In the genomic region with DNA sequence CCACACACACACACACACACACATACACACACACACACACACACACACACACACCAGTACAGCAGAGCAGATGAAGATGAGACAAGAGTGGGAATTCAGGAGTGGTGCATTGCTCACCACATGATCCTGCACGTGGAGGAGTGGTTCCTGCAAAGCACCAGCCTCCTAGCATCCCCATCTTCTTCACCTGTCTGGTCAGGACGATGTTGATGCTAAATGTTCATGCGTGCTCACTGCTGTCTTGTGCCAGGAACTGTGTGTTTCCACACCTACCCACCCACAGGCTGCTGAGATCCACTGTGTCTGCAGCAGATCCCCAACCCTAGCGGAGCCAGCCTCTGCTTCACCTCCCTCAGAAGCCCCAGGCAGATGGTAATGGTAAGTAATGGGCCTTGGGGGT, we compare ENCODE assay signal across 12 mouse cellular contexts.
A peak's percentile ranks its signal among the peaks of the same experiment; 100 is the strongest.
DNase-seq lines count a peak whose midpoint lies in the region; ATAC-seq and TF ChIP-seq lines count a peak whose summit lies in the region.
"Had no signal": no experiment of that assay in that cellular context is flagged by ENCODE, and none has a peak within 500 bp of the region (broad histone marks: within the 10 kb centered on the region; RNA-seq: fewer than 3 reads in every experiment).

No protein-coding gene starts in this region.

- no peaks in the 10 kb centered on the region for H3K27me3 ChIP-seq in lung, embryonic 14.5 days (ENCODE audit: insufficient read depth, low read length)
- H3K27me3 ChIP-seq in neural tube, embryonic 14.5 days (ENCODE audit: control insufficient read depth, insufficient read depth, low read length): no peaks in the 10 kb centered on the region
- H3K27me3 ChIP-seq in intestine, embryonic 16.5 days (replicated peaks; ENCODE audit: control insufficient read depth, insufficient read depth, low read length): peaks cover 4% of the 10 kb centered on the region; the same call in 1 of the 2 replicates

- H3K9ac ChIP-seq in lung, embryonic 14.5 days: no peak overlapping the region
- no peak overlapping the region for H3K9ac ChIP-seq in neural tube, embryonic 14.5 days (replicated peaks; ENCODE audit: low read depth, low read length)
- no peak overlapping the region for H3K9ac ChIP-seq in intestine, embryonic 16.5 days (ENCODE audit: low read depth, low read length)
- H3K9ac ChIP-seq: embryonic facial prominence, embryonic 12.5 days; heart, embryonic 12.5 days; liver, postnatal 0 days had no signal

- TF ChIP-seq CTCF in lung, embryonic 14.5 days (IDR thresholded peaks at IDR 0.05; ENCODE audit: low read depth): no peak

- H3K9me3 ChIP-seq in lung, embryonic 14.5 days (ENCODE audit: low read depth, low read length): no peaks in the 10 kb centered on the region
- no peaks in the 10 kb centered on the region for H3K9me3 ChIP-seq in neural tube, embryonic 14.5 days (ENCODE audit: control insufficient read depth, low read length)
- no peaks in the 10 kb centered on the region for H3K9me3 ChIP-seq in intestine, embryonic 16.5 days (ENCODE audit: control insufficient read depth, low read length)
- H3K9me3 ChIP-seq: embryonic facial prominence, embryonic 12.5 days; heart, embryonic 12.5 days had no signal

- H3K4me2 ChIP-seq in lung, embryonic 14.5 days: no peak overlapping the region
- H3K4me2 ChIP-seq in neural tube, embryonic 14.5 days (ENCODE audit: low read depth, low read length): no peak overlapping the region
- no peak overlapping the region for H3K4me2 ChIP-seq in intestine, embryonic 16.5 days (ENCODE audit: low read depth, low read length)
- H3K4me2 ChIP-seq: embryonic facial prominence, embryonic 12.5 days; heart, embryonic 12.5 days had no signal

- H3K36me3 ChIP-seq in lung, embryonic 14.5 days (ENCODE audit: insufficient read depth): no peaks in the 10 kb centered on the region
- no peaks in the 10 kb centered on the region for H3K36me3 ChIP-seq in neural tube, embryonic 14.5 days (ENCODE audit: control insufficient read depth, insufficient read depth, low read length)
- H3K36me3 ChIP-seq in intestine, embryonic 16.5 days (ENCODE audit: control insufficient read depth, insufficient read depth, low read length): no peaks in the 10 kb centered on the region
- H3K36me3 ChIP-seq: embryonic facial prominence, embryonic 12.5 days; heart, embryonic 12.5 days had no signal

- H3K4me1 ChIP-seq in lung, embryonic 14.5 days (ENCODE audit: insufficient read depth): no peaks in the 10 kb centered on the region
- H3K4me1 ChIP-seq in neural tube, embryonic 14.5 days (ENCODE audit: control insufficient read depth, insufficient read depth, low read length): no peaks in the 10 kb centered on the region
- no peaks in the 10 kb centered on the region for H3K4me1 ChIP-seq in intestine, embryonic 16.5 days (ENCODE audit: control insufficient read depth, insufficient read depth, low read length)

- no peak overlapping the region for H3K27ac ChIP-seq in lung, embryonic 14.5 days (ENCODE audit: low read depth)
- no peak overlapping the region for H3K27ac ChIP-seq in neural tube, embryonic 14.5 days (ENCODE audit: low read depth, low read length)
- H3K27ac ChIP-seq in intestine, embryonic 16.5 days (ENCODE audit: low read length): no peak overlapping the region
- H3K27ac ChIP-seq: embryonic facial prominence, embryonic 12.5 days had no signal

- 80% methylated on average over 4 of the region's 4 CpGs for WGBS in lung, embryonic 14.5 days
- WGBS in neural tube, embryonic 14.5 days: 76% methylated on average over 4 of the region's 4 CpGs
- WGBS in intestine, embryonic 16.5 days: 77% methylated on average over 4 of the region's 4 CpGs

- DNase-seq in frontal cortex, postnatal 10 days (ENCODE audit: low spot score in 2 of 2): no peak
- no peak for DNase-seq in lung, embryonic 14.5 days
- no peak for DNase-seq in lung, adult 18-20 months
- peak; percentile 51 to 61 for DNase-seq in frontal cortex, postnatal 36 days (ENCODE audit: low spot score in 2 of 2)

- ATAC-seq in frontal cortex, adult (ENCODE audit: low TSS enrichment): peak; percentile 33
- ATAC-seq in lung, embryonic 14.5 days (ENCODE audit: insufficient read depth): peak; percentile 5; the same call in 1 of the 2 replicates
- ATAC-seq in neural tube, embryonic 14.5 days (ENCODE audit: low read depth): peak; percentile 26
- ATAC-seq in megakaryocyte, adult 5-6 weeks (ENCODE audit: poor library complexity, severe bottlenecking): no peak
- no peak for ATAC-seq in intestine, embryonic 16.5 days
- ATAC-seq: liver, postnatal 0 days had no signal

- no peak overlapping the region for H3K4me3 ChIP-seq in lung, embryonic 14.5 days (ENCODE audit: low read depth, low read length)
- no peak overlapping the region for H3K4me3 ChIP-seq in neural tube, embryonic 14.5 days (ENCODE audit: low read depth, low read length)
- no peak overlapping the region for H3K4me3 ChIP-seq in intestine, embryonic 16.5 days (ENCODE audit: low read length)
- H3K4me3 ChIP-seq: embryonic facial prominence, embryonic 12.5 days; heart, embryonic 12.5 days; myocyte had no signal

Comparison
In these comparisons a context has a peak if more than half of its experiments do, and no peak if none do; other contexts are left out.
1. DNase-seq: peak in frontal cortex, postnatal 36 days (2 of 2); none in frontal cortex, postnatal 10 days (0 of 2), lung, embryonic 14.5 days (single experiment) and lung, adult 18-20 months (0 of 2).
2. ATAC-seq: peak in frontal cortex, adult (single experiment), lung, embryonic 14.5 days (single experiment) and neural tube, embryonic 14.5 days (single experiment); none in megakaryocyte, adult 5-6 weeks (single experiment) and intestine, embryonic 16.5 days (single experiment).